Mouse (Mus musculus) ES-Bruce4 (cell line): ENCODE measurements around the gene Psat1. TPM values are rescaled to one million over a fixed set of nuclear protein-coding genes. Genes with fewer than 3 reads are reported as not detected.

Experiments
- H3K27ac ChIP-seq: 2 replicates; pipeline ENCODE4 v1.5.1; 2012; ENCODE audit warnings: low read length, inconsistent platforms; ENCODE audit not compliant: insufficient read depth
- H3K27me3 ChIP-seq: 2 replicates; pipeline ENCODE4 v1.6.1; 2012; ENCODE audit warnings: mild to moderate bottlenecking, low read length, inconsistent platforms; ENCODE audit not compliant: control insufficient read depth, poor library complexity, insufficient read depth, severe bottlenecking
- H3K36me3 ChIP-seq: 2 replicates; pipeline ENCODE4 v1.6.1; 2012; ENCODE audit warnings: inconsistent platforms, mild to moderate bottlenecking, low read length, moderate library complexity; ENCODE audit not compliant: control insufficient read depth, poor library complexity, insufficient read depth, severe bottlenecking
- H3K4me1 ChIP-seq: one replicate; pipeline ENCODE4 v1.8.1; 2011; ENCODE audit warnings: low read length; ENCODE audit not compliant: control insufficient read depth, insufficient read depth
- H3K4me3 ChIP-seq: 2 replicates; pipeline ENCODE4 v1.5.1; 2011; ENCODE audit warnings: low read depth, mild to moderate bottlenecking, low read length
- H3K9ac ChIP-seq: 2 replicates; pipeline ENCODE4 v1.6.1; 2012; ENCODE audit warnings: low read depth, mild to moderate bottlenecking, inconsistent platforms; ENCODE audit not compliant: poor library complexity, severe bottlenecking
- H3K9me3 ChIP-seq: replicated peaks from 2 replicates; pipeline ENCODE4 v1.6.1; 2012; ENCODE audit warnings: mild to moderate bottlenecking, low read length, inconsistent platforms; ENCODE audit not compliant: control insufficient read depth, poor library complexity, insufficient read depth, severe bottlenecking
- CTCF ChIP-seq: IDR thresholded peaks from one replicate; pipeline ENCODE4 v1.8.1; 2011; ENCODE audit warnings: low read depth, low read length
- EP300 ChIP-seq: IDR thresholded peaks from 2 replicates; pipeline ENCODE4 v1.6.1; 2011; ENCODE audit warnings: low read depth, low read length; ENCODE audit not compliant: insufficient read depth
- POLR2A ChIP-seq: IDR thresholded peaks from one replicate; pipeline ENCODE4 v1.8.1; 2011; ENCODE audit warnings: low read length; ENCODE audit not compliant: insufficient read depth
- polyA plus RNA-seq: library from polyadenylated mRNA; stranded (reverse); fragments of >200 nt; gene quantifications from 2 replicates; pipeline ENCODE4 v1.2.4, GENCODE M21; 2011; ENCODE audit warnings: low read depth; ENCODE audit not compliant: missing spikeins, insufficient read depth, insufficient read length

Psat1 gene
- polyA plus RNA-seq, 1 experiment = 228 TPM

GRCm38 (mm10) chr19:15942421-15943116, 4.6 kb downstream of the Psat1 start:
- H3K4me1 ChIP-seq = peaks cover 5% of the 10 kb centered on the region
- TF ChIP-seq EP300 = 0 out of 2 replicates have a peak, but pooled peaks have one; percentile 8
- no peak for TF ChIP-seq CTCF
- TF ChIP-seq POLR2A = no peak

DNA sequence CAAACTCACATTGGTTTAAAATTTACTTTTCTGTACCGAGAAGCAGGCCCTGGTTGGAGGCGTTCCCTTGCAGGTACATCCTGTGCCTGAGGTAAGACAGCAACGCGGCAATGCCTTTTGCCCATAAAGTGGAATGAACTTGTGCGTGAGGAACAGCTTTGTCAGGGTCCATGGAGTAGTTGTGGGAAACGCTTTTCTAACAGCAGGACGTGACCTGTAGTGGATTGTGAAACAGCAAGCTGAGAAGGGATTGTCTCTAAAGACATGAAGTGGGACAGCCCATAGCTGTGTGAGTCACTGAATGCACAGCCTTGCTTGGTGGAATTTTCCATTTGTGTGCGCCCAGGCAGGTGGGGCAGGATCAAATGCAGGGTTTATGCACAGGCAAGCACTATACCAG, 5.7 kb downstream of the Psat1 start:
- Histone ChIP-seq H3K4me1 (peaks cover 5% of the 10 kb centered on the region), H3K9ac (no peak overlapping the region), H3K9me3 (no peaks in the 10 kb centered on the region), H3K27me3 (no peaks in the 10 kb centered on the region), H3K27ac (peak overlapping the region; percentile 64), H3K4me3 (no peak overlapping the region), H3K36me3 (no peaks in the 10 kb centered on the region)
- no peak for TF ChIP-seq CTCF
- no peak for TF ChIP-seq POLR2A

More at GRCm38 (mm10) chr19:15942421-15943116, 4.6 kb downstream of the Psat1 start:
- Histone ChIP-seq H3K4me3 (no peak overlapping the region; the same call in 1 of the 2 replicates), H3K36me3 (no peaks in the 10 kb centered on the region), H3K9ac (peak overlapping the region; percentile 35), H3K27ac (peak overlapping the region; percentile 88), H3K27me3 (no peaks in the 10 kb centered on the region), H3K9me3 (no peaks in the 10 kb centered on the region)

GRCm38 (mm10) chr19:15925719-15926045, 21.5 kb downstream of the Psat1 start:
- H3K4me1 ChIP-seq = peaks cover 1% of the 10 kb centered on the region
- no peak for TF ChIP-seq CTCF
- TF ChIP-seq EP300 = no peak
- TF ChIP-seq POLR2A = no peak
- H3K4me3 ChIP-seq = no peak overlapping the region
- H3K27ac ChIP-seq = no peak overlapping the region
- H3K27me3 ChIP-seq = no peaks in the 10 kb centered on the region
- no peaks in the 10 kb centered on the region; the same call in 1 of the 2 replicates for H3K9me3 ChIP-seq
- peaks cover 3% of the 10 kb centered on the region for H3K36me3 ChIP-seq
- peak overlapping the region; percentile 68 for H3K9ac ChIP-seq

DNA sequence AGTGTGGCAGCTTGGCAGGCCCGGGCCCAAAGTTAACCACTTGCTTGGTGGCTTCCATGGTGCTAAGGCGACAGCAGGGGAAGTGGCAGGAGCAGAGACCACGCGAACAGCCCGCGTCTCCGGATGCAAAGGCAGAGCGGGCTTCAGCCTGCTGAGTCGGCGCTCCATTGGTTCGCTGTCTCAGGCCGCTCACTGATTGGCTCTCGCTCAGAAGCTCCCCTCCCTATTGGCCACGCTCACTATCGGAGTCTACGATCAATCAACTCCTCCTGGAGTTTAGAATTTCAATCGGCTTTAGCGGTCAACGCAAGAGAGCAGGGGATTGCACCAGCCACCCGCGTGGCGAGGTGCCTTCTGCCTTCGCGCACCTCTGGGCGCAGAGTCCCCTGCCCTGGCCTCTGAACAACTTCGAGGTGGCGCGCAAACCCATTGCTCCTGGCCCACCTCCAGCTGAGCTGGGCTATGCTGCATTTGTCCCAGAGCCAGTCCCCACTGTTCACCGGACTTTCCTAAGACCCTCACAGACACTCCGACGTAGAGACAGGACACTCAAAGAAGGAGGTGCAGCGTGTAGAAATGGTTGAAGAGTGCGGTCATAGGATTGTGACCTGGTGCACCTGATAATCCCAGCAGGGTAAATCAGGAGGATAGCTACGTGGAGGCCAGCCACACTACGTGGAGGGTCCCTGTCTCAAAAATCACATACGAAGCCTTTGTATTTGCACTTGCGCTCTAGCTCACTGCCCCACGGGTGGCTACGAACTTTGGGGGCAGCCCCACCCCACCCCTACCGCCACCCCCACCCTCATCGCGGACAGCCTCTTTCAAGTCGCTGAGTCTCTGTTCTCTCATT, 22.0 kb downstream of the Psat1 start:
- Histone ChIP-seq H3K9me3 (no peaks in the 10 kb centered on the region; the same call in 1 of the 2 replicates), H3K27ac (peak overlapping the region; percentile 27), H3K27me3 (no peaks in the 10 kb centered on the region), H3K4me1 (peaks cover 1% of the 10 kb centered on the region), H3K4me3 (peak overlapping the region; percentile 90), H3K36me3 (peaks cover 7% of the 10 kb centered on the region), H3K9ac (peak overlapping the region; percentile 68)
- TF ChIP-seq EP300 (no peak), POLR2A (peak; percentile 37), CTCF (no peak)

GRCm38 (mm10) chr19:15924181-15924865, 22.8 kb downstream of the Psat1 start:
- TF ChIP-seq EP300 (no peak), CTCF (no peak), POLR2A (no peak)
- H3K27ac ChIP-seq = no peak overlapping the region; the same call in 1 of the 2 replicates
- H3K27me3 ChIP-seq = no peaks in the 10 kb centered on the region
- peak overlapping the region; percentile 68 for H3K9ac ChIP-seq
- H3K4me1 ChIP-seq = peaks cover 1% of the 10 kb centered on the region
- no peaks in the 10 kb centered on the region; the same call in 1 of the 2 replicates for H3K9me3 ChIP-seq
- H3K36me3 ChIP-seq = peaks cover 13% of the 10 kb centered on the region
- peak overlapping the region; percentile 90 for H3K4me3 ChIP-seq
